Comparison of ENCODE assay signal across 10 mouse cellular contexts in genomic region chr1:134290909-134291308, GRCm38 (mm10). TPM values are rescaled to one million over a fixed set of nuclear protein-coding genes. Genes with fewer than 3 reads are reported as not detected.
A peak's percentile ranks its signal among the peaks of the same experiment; 100 is the strongest.
DNase-seq lines count a peak whose midpoint lies in the region; TF ChIP-seq lines count a peak whose summit lies in the region.
"Had no signal": no experiment of that assay in that cellular context is flagged by ENCODE, and none has a peak within 500 bp of the region (broad histone marks: within the 10 kb centered on the region; RNA-seq: fewer than 3 reads in every experiment).

No protein-coding gene starts in this region.

- no peaks in the 10 kb centered on the region for H3K79me2 ChIP-seq in C2C12 (ENCODE audit: control insufficient read depth, insufficient read depth)

- peak; percentile 28 for DNase-seq in embryo, embryonic 10 days (ENCODE audit: low spot score)
- no peak for DNase-seq in embryo, embryonic 11 days
- DNase-seq in cerebellum, adult 9-11 months: peak; percentile 74
- peak; percentile 27 for DNase-seq in kidney, postnatal 14 days
- DNase-seq in right cerebral cortex, postnatal 4 days: no peak
- no peak for DNase-seq in adrenal gland, postnatal 25 days
- no peak for DNase-seq in urinary bladder, adult 2 months (ENCODE audit: low spot score)
- DNase-seq: spleen, adult 18-20 months had no signal

- no peak overlapping the region for H3ac ChIP-seq in C2C12 (ENCODE audit: control insufficient read depth, insufficient read length, low read depth)

- H3K36me3 ChIP-seq in C2C12 (ENCODE audit: control insufficient read depth, insufficient read depth): no peaks in the 10 kb centered on the region
- H3K36me3 ChIP-seq: forebrain, embryonic 15.5 days had no signal

- no peaks in the 10 kb centered on the region for H3K79me3 ChIP-seq in C2C12 (ENCODE audit: low read depth)

- peak; percentile 43 for TF ChIP-seq CTCF in C2C12 (IDR thresholded peaks at IDR 0.05; ENCODE audit: control insufficient read depth, insufficient read depth, insufficient read length)

- H3K4me3 ChIP-seq in C2C12 (ENCODE audit: insufficient read depth, poor library complexity, severe bottlenecking): no peak overlapping the region
- H3K4me3 ChIP-seq: forebrain, embryonic 15.5 days had no signal

- H3K27me3 ChIP-seq in C2C12 (ENCODE audit: control insufficient read depth, insufficient read depth, insufficient read length): no peaks in the 10 kb centered on the region
- H3K27me3 ChIP-seq: forebrain, embryonic 15.5 days had no signal

TF ChIP-seq in C2C12, 6 proteins besides CTCF, POLR2A, EP300 and RAD21:
- no peak for TF ChIP-seq FOSL1 (IDR thresholded peaks at IDR 0.05; ENCODE audit: insufficient read depth, low read length, poor library complexity, severe bottlenecking)
- TF ChIP-seq MAX (IDR thresholded peaks at IDR 0.05): no peak
- TF ChIP-seq MYOG (IDR thresholded peaks at IDR 0.05; ENCODE audit: control insufficient read depth, extremely low read depth, insufficient read length): no peak
- TF ChIP-seq USF1 (IDR thresholded peaks at IDR 0.05; ENCODE audit: low read depth): no peak
- TF ChIP-seq MYOD1 (IDR thresholded peaks at IDR 0.05; ENCODE audit: control insufficient read depth, insufficient read length, low read depth): no peak
- TF ChIP-seq CEBPB (IDR thresholded peaks at IDR 0.05; ENCODE audit: low read depth): no peak

RNA-seq across cellular contexts. Expression of gene Myog, which starts 1.1 kb away (rescaled TPM):
- 22.0 TPM for polyA plus RNA-seq in C2C12 (2012; fragmentation: generic; extraction: Trizol)
- total RNA-seq in adrenal gland, postnatal 25 days (2021): not detected in 2 replicates
- polyA plus RNA-seq in urinary bladder, adult 2 months (2012; rRNA removed): not detected in 2 replicates

RNA-seq across cellular contexts. Expression of gene Ppfia4, which starts 41.8 kb away (rescaled TPM):
- polyA plus RNA-seq in C2C12 (2012; fragmentation: generic; extraction: Trizol): 0.35 TPM
- total RNA-seq in adrenal gland, postnatal 25 days (2021): 0.67 and 2.0 TPM in 2 replicates
- polyA plus RNA-seq in urinary bladder, adult 2 months (2012; rRNA removed): 8.4 and 8.6 TPM in 2 replicates

RNA-seq across cellular contexts. Expression of gene Adora1, which starts 55.7 kb away (rescaled TPM):
- 0.05 TPM for polyA plus RNA-seq in C2C12 (2012; fragmentation: generic; extraction: Trizol)
- total RNA-seq in adrenal gland, postnatal 25 days (2021): 89.7 and 151 TPM in 2 replicates
- 6.2 and 7.2 TPM in 2 replicates for polyA plus RNA-seq in urinary bladder, adult 2 months (2012; rRNA removed)

Comparison
In these comparisons a context has a peak if more than half of its experiments do, and no peak if none do; other contexts are left out.
1. DNase-seq: peak in embryo, embryonic 10 days (single experiment), cerebellum, adult 9-11 months (single experiment) and kidney, postnatal 14 days (single experiment); none in embryo, embryonic 11 days (single experiment), right cerebral cortex, postnatal 4 days (single experiment), adrenal gland, postnatal 25 days (single experiment) and urinary bladder, adult 2 months (single experiment).
2. RNA of gene Myog, which starts 1.1 kb away (polyA plus RNA-seq): 22.0 TPM in C2C12 (single experiment); not detected in urinary bladder, adult 2 months; every median in the first group is over 10 times any median in the second.